Mouse (Mus musculus) midbrain, embryonic 15.5 days (tissue): ENCODE measurements around the gene Gm20388. TPM values are rescaled to one million over a fixed set of nuclear protein-coding genes. Genes with fewer than 3 reads are reported as not detected.

Experiments used
- ATAC-seq: fragments of 200-750 bp; cut with Nextera tagmentation; replicated peaks from 2 replicates; pipeline ENCODE4 v1.8.0; 2017; ENCODE audit warnings: moderate TSS enrichment
- H3K27ac ChIP-seq: fragments of 300-500 bp; sonication (generic); 2 replicates; pipeline ENCODE4 v1.5.1; 2015; ENCODE audit warnings: mild to moderate bottlenecking, inconsistent platforms
- H3K27me3 ChIP-seq: fragments of 300-500 bp; sonication (generic); replicated peaks from 2 replicates; pipeline ENCODE4 v1.6.1; 2015; ENCODE audit warnings: inconsistent platforms
- H3K36me3 ChIP-seq: fragments of 300-500 bp; sonication (generic); replicated peaks from 2 replicates; pipeline ENCODE4 v1.6.1; 2015; ENCODE audit warnings: inconsistent platforms
- H3K4me1 ChIP-seq: fragments of 300-500 bp; sonication (generic); 2 replicates; pipeline ENCODE4 v1.6.1; 2015; ENCODE audit warnings: inconsistent platforms
- H3K4me2 ChIP-seq: fragments of 300-500 bp; sonication (generic); 2 replicates; pipeline ENCODE4 v1.6.1; 2015; ENCODE audit warnings: inconsistent platforms, mild to moderate bottlenecking, moderate library complexity
- H3K4me3 ChIP-seq: fragments of 300-500 bp; sonication (generic); 2 replicates; pipeline ENCODE4 v1.5.1; 2015; ENCODE audit warnings: mild to moderate bottlenecking, inconsistent platforms
- H3K9ac ChIP-seq: fragments of 300-500 bp; sonication (generic); 2 replicates; pipeline ENCODE4 v1.6.1; 2015; ENCODE audit warnings: mild to moderate bottlenecking, inconsistent platforms
- H3K9me3 ChIP-seq: fragments of 300-500 bp; sonication (generic); 2 replicates; pipeline ENCODE4 v1.6.1; 2016; ENCODE audit warnings: inconsistent platforms
- WGBS: fragments of 180-500 bp; shearing (Covaris S2); methylation state at CpG from one replicate; pipeline ENCODE4 v1.1.7; 2015; ENCODE audit warnings: mixed read lengths; 5-methylcytosine and 5-hydroxymethylcytosine counted together
- polyA plus RNA-seq: library from polyadenylated mRNA; unstranded; fragments of >200 nt; fragmentation: Nextera tagmentation; extraction: Ambion mirVana; gene quantifications from 2 replicates; pipeline ENCODE4 v1.2.1, GENCODE M21; 2015

The Gm20388 gene
- polyA plus RNA-seq, 1 experiment from 2014 or later = 5.6 TPM

DNA sequence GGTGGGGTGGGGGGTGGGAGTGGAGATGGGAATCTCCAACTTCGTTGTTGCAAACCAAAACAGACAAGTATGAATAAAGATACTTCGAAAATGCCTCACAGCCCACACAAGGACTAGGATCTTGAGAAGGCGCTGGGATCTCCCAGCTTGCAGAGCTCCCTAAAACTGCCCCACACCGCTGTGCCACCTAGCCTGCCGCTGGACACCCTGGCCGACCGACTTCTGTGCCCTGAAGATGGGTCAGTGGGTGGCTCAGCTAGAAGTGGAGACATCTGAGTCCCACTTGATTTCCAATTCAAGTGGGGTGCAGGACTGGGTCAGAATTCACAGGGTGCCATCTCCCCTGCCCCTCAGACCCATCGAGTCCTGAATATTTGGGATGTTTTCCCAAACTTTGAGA lies 1211.1 kb downstream of the Gm20388 start:
- Histone ChIP-seq H3K4me2 (no peak overlapping the region), H3K27me3 (peaks cover 94% of the 10 kb centered on the region), H3K27ac (no peak overlapping the region), H3K4me1 (peaks cover 11% of the 10 kb centered on the region; the same call in 1 of the 2 replicates), H3K4me3 (no peak overlapping the region), H3K36me3 (no peaks in the 10 kb centered on the region), H3K9ac (no peak overlapping the region), H3K9me3 (no peaks in the 10 kb centered on the region)
- 10% methylated on average over 8 of the region's 8 CpGs for WGBS
- no peak for ATAC-seq

DNA sequence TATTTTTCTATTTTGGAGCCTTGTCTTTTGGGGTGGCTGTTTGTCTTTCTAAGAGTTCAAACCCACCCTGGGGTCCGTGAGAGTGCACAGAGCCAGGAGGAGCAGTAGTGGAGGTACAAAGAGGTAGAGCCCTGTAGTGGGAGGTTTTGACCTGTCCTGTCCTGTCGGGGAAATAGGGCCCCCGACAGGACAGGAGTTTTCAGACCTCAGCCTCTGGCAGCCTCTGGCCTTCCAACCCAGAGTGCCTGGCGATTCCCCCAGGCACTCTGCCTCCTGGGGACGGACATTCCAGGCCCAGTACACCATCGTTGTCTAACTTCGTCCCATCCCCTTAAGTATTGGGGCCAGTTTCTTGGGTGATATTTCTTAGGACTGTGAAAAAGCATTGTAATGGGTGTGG lies 1211.7 kb downstream of the Gm20388 start:
- Histone ChIP-seq H3K36me3 (no peaks in the 10 kb centered on the region), H3K27ac (no peak overlapping the region), H3K27me3 (peaks cover 93% of the 10 kb centered on the region), H3K4me3 (no peak overlapping the region), H3K4me1 (peaks cover 6% of the 10 kb centered on the region; the same call in 1 of the 2 replicates), H3K9ac (no peak overlapping the region), H3K9me3 (no peaks in the 10 kb centered on the region), H3K4me2 (no peak overlapping the region)
- ATAC-seq = no peak
- 2% methylated on average over 7 of the region's 7 CpGs for whole genome bisulfite sequencing

DNA sequence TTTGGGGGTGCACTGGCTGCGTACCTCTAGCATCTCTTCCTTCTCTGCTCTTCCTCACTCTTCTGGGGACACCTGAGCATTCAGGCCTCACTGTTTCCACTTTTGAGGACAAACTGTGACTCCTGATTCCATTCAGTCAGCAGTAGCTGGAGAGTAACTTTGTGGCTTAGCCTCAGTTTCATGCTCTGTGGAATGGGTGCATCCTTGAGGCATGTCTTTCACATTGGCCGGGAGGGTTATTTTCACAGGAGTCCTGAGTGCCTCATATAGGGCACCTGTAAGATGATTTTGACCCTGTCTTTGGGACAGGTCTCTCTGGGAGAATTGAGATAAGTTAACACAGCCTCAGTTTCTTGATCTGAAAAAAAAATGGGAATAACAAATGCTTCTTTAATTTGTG lies 1212.5 kb downstream of the Gm20388 start:
- Histone ChIP-seq H3K9ac (no peak overlapping the region), H3K27me3 (peaks cover 92% of the 10 kb centered on the region), H3K4me2 (no peak overlapping the region), H3K4me1 (peaks cover 6% of the 10 kb centered on the region), H3K9me3 (no peaks in the 10 kb centered on the region), H3K27ac (no peak overlapping the region), H3K4me3 (no peak overlapping the region), H3K36me3 (no peaks in the 10 kb centered on the region)
- 42% methylated on average over 2 of the region's 2 CpGs for WGBS
- no peak for ATAC-seq

DNA sequence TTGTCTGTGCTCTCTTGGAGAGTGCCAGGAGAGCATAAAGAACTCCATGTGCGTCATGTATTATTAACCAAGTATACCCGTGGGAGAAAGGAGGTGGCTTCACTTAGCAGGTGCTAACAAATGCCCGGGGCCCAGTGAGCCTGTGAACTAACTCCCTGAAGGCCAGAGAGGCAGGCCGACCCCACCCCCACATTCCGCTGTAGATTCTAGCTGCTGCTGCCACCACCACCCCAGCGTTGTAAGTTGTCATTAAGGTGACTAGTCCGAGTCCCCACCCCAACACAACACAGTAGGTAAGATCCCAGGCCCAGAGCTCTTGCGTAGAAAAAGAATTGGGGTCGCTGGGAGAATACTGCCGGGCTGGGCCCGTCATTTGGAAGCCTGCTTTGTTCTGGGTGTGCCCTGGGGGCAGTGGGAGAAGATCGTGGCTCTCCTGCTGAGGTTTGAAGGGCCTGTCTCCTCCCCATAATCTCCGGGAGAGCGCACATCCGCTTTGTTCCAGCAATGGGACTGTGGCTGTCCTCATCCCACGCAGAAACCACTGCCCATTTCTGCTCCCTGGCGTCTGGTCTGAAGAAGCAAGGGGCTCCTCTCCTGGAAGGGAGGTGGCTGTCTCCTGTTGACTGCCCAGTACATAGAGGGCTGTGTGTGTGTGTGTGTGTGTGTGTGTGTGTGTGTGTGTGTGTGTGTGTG lies 1214.1 kb downstream of the Gm20388 start:
- Histone ChIP-seq H3K9me3 (no peaks in the 10 kb centered on the region), H3K9ac (no peak overlapping the region), H3K4me1 (peaks cover 18% of the 10 kb centered on the region), H3K27me3 (peaks cover 97% of the 10 kb centered on the region), H3K4me2 (no peak overlapping the region), H3K27ac (no peak overlapping the region), H3K36me3 (no peaks in the 10 kb centered on the region), H3K4me3 (no peak overlapping the region)
- ATAC-seq = no peak
- 3% methylated on average over 17 of the region's 17 CpGs for WGBS

DNA sequence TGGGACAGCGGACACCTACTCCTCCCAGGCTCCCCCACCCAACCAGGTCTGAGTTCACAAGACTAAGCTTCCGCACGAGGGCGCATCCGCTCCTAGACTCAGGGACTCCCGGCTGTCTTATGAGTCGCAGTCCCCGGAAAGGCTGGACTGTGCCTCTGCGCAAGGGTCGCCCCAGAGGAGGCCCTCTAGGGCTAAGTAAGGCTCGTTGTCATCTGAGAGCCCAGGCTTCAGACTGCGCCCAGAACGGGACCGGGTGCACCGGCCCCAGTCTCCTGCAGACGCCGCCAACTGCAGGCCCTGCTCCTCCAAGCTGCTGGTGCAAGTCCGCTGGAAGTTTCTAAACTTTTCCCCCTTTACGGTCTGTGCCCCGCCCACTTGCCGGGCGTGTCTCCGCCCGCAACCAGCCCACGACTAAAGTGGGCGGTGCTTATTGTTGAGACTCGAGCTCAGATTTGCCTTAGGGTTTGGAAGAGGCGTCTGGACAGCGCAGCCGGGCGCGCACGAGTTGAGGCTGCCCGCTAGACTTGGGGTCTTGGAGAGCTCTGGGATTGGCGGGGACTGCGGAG lies 1214.8 kb downstream of the Gm20388 start:
- Histone ChIP-seq H3K9ac (no peak overlapping the region), H3K27me3 (peaks cover 97% of the 10 kb centered on the region), H3K9me3 (no peaks in the 10 kb centered on the region), H3K4me1 (peaks cover 18% of the 10 kb centered on the region), H3K4me2 (peak overlapping the region; percentile 33), H3K27ac (no peak overlapping the region), H3K4me3 (peak overlapping the region; percentile 2; the same call in 1 of the 2 replicates), H3K36me3 (no peaks in the 10 kb centered on the region)
- WGBS = under 1% methylated on average over 35 of the region's 36 CpGs
- 0 out of 2 replicates have a peak, but pooled peaks have one; percentile 42 for ATAC-seq

DNA sequence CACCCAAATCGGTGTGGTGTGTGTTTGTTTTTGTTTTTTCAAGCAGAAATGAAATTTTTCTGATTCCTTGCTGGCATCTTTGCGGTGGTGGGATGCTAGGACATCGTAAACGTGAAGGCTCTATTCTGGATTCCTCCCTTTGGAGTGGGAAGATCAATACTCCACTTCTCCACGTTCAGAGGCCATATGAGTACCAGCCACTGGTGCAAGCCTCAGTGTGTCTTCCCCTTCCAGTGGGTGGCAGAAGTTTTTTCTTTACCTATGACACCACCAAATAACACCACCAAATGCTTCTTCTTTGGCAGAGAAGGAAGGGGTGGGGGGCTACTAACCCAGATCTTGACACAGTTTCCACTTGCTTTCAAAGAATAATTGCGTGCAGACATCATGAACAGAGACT lies 1215.5 kb downstream of the Gm20388 start:
- no peak for ATAC-seq
- Histone ChIP-seq H3K36me3 (no peaks in the 10 kb centered on the region), H3K4me3 (no peak overlapping the region), H3K4me2 (no peak overlapping the region), H3K9me3 (no peaks in the 10 kb centered on the region), H3K27me3 (peaks cover 97% of the 10 kb centered on the region), H3K4me1 (peaks cover 18% of the 10 kb centered on the region), H3K27ac (no peak overlapping the region), H3K9ac (no peak overlapping the region)
- 6% methylated on average over 6 of the region's 6 CpGs for WGBS

DNA sequence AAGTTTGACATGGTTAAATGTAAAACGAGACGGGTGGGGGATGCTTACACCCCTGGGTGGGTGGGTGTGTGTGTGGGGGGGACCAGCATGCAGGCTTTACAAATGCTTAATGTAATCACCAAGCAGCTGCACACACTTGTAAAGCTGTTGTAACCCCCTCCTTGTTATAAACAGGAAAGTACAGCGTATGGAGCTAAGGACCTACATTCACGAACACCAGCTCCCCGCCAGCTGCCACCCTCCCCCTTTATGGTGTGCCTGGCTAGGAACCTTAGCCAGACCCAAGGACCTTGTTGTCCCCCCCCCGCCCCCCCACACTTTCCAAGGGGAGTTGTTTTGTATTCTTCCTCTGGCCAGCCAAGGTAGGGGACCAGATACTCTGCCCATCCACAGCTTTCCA lies 1216.1 kb downstream of the Gm20388 start:
- WGBS = 2% methylated on average over 6 of the region's 6 CpGs
- H3K9ac ChIP-seq = no peak overlapping the region
- no peak overlapping the region for H3K27ac ChIP-seq
- no peaks in the 10 kb centered on the region for H3K36me3 ChIP-seq
- peaks cover 18% of the 10 kb centered on the region for H3K4me1 ChIP-seq
- no peak overlapping the region for H3K4me2 ChIP-seq
- no peak overlapping the region for H3K4me3 ChIP-seq
- H3K27me3 ChIP-seq = peaks cover 95% of the 10 kb centered on the region
- no peak for ATAC-seq
- H3K9me3 ChIP-seq = no peaks in the 10 kb centered on the region

DNA sequence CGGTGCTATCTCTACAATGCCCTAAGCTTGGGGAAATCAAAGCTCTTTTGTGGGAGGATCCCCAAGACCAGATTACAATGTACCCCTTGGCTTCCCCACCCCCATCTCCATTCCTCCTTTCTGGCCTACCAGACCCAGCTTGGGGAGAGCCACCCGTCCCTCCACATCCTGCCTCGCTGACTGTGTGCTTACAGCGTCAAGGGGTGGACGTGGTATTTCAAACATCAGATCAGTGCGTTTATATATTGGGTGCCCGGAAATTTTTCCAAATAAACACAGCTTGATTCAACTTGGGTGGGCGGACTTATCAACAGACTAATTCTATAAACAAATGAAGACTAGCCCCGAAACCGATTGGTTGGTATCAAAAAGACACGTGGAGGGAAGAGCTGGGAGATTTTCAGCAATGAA lies 1216.7 kb downstream of the Gm20388 start:
- no peaks in the 10 kb centered on the region for H3K36me3 ChIP-seq

DNA sequence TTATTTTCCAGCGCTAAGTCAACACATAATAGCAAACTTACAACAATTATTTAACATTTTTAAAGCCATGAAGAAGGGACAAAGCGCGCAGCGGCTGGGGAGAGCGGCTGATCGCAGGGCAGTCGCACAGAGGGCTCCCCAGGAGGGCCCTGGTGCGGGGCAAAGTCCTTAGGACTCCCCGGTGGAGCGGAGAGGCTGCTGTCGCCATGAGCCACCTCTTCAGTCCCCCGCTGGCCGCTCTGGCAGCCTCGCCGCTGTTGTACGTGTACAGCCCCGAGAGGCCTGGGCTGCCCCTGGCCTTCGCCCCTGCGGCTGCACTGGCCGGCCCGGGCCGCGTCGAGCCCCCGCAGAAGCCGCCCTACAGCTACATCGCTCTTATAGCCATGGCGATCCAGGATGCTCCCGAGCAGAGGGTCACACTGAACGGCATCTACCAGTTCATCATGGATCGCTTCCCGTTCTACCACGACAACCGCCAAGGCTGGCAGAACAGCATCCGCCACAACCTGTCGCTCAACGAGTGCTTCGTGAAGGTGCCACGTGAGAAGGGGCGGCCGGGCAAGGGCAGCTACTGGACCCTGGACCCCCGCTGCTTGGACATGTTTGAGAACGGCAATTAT lies 1217.2 kb downstream of the Gm20388 start, which contains the start of gene Foxl1:
TSS of gene Foxl1 (plus strand) at position 185 of the 620 bp plus-strand sequence.
- Histone ChIP-seq H3K4me3 (peak within 1 kb of the TSS; percentile 18), H3K36me3 (no peaks in the 10 kb centered on the region), H3K27me3 (peaks cover 92% of the 10 kb centered on the region), H3K4me2 (peak within 1 kb of the TSS; percentile 29), H3K9ac (no peak within 1 kb of the TSS; the same call in 1 of the 2 replicates), H3K9me3 (no peaks in the 10 kb centered on the region), H3K27ac (no peak within 1 kb of the TSS), H3K4me1 (peaks cover 18% of the 10 kb centered on the region)
- no peak for ATAC-seq
- 1% methylated on average over 43 of the region's 43 CpGs for WGBS

More for the DNA sequence above, 1216.7 kb downstream of the Gm20388 start:
- peaks cover 95% of the 10 kb centered on the region for H3K27me3 ChIP-seq
- no peak for ATAC-seq
- H3K9ac ChIP-seq = no peak overlapping the region
- H3K9me3 ChIP-seq = no peaks in the 10 kb centered on the region
- WGBS = 3% methylated on average over 11 of the region's 11 CpGs
- no peak overlapping the region for H3K27ac ChIP-seq
- no peak overlapping the region for H3K4me2 ChIP-seq
- peaks cover 18% of the 10 kb centered on the region for H3K4me1 ChIP-seq
- H3K4me3 ChIP-seq = no peak overlapping the region

DNA sequence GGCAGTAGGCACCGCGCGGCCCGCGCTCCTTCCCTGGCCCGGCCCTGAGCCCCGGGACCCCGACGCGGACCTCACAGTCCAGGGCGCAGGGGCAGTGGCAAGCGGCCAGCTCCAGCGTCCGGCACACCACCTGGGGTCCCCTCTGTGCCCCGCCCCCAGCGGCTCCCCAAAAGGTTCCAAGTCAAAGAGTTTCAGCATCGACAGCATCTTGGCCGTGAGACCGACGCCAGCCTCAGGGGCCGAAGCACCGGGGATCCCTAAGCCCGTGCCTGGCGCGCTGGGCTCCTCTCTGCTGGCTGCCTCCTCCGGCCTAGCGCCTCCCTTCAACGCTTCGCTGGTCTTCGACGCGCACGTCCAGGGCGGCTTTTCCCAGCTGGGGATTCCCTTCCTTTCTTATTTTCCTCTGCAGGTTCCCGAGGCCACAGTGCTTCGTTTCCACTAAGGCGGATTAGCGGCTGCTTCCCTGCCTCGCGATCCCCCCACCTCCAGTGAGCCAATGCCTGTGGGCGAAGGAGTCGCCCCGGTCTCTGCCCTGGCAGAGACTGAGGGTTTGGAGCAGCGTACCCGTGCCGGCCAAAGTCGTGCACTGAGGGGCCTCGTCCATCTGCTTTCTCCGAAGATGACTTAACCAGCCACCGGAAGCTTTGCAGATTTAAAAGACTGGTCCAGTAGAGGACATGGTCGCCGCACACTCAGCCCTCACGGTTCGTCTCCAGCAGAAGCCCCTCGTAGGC lies 1218.1 kb downstream of the Gm20388 start:
- 1% methylated on average over 54 of the region's 55 CpGs for WGBS
- Histone ChIP-seq H3K27ac (no peak overlapping the region), H3K4me3 (peak overlapping the region; percentile 18), H3K36me3 (no peaks in the 10 kb centered on the region), H3K9me3 (no peaks in the 10 kb centered on the region), H3K4me1 (peaks cover 18% of the 10 kb centered on the region), H3K9ac (no peak overlapping the region; the same call in 1 of the 2 replicates), H3K4me2 (peak overlapping the region; percentile 29), H3K27me3 (peaks cover 84% of the 10 kb centered on the region)
- no peak for ATAC-seq

DNA sequence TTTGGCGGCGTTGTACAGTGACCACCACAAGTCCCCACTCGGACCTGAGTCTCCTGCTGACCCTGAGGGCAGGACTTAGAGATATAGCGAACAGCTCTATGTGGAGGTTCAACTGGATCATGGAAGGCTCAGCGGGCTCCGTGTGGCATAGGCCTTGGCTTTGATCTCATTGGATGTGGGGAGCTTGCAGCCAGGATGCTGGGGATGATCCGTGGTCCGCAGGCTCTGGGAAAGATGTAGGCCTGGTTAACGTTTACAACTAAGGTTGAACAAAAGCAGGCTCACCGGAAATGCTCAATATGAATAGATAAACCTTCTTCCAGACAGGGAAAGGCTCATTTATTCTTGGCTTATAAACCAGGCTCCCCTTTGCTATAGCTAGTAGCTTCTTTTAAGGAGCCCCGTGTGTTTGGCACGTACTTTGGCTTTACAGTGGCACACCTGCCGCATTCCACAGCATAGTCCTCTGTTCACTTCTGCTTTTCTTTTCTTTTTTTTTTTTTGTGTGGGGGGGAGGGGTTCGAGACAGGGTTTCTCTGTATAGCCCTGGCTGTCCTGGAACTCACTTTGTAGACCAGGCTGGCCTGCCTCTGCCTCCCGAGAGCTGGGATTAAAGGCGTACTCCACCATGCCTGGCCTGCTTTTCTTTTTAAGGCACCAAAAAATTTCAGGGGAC lies 1218.8 kb downstream of the Gm20388 start:
- no peak overlapping the region for H3K9ac ChIP-seq
- WGBS = 13% methylated on average over 16 of the region's 16 CpGs
- H3K27me3 ChIP-seq = peaks cover 82% of the 10 kb centered on the region
- H3K27ac ChIP-seq = no peak overlapping the region
- H3K4me2 ChIP-seq = no peak overlapping the region
- peaks cover 18% of the 10 kb centered on the region for H3K4me1 ChIP-seq
- H3K4me3 ChIP-seq = no peak overlapping the region
- ATAC-seq = no peak
- no peaks in the 10 kb centered on the region for H3K36me3 ChIP-seq
- H3K9me3 ChIP-seq = no peaks in the 10 kb centered on the region

DNA sequence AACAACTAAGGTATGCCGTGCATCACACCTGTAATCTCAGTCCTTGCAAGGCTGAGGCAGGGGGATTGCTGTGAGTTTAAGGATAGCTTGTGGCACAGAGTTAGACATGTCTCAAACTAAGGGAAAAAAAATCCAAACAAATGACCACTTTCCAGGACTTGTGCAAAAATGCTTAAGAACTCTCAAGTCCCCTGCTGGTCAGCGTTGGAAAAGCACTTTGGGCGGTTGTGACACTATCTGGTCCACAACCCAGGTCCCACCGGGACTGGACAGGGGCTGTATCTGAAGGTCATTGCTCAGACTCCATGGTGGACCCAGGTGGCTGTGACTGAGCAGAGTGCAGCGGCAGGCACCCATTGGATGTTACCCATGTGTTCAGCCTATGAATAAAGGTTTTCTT lies 1219.9 kb downstream of the Gm20388 start:
- 30% methylated on average over 5 of the region's 5 CpGs for WGBS
- H3K4me3 ChIP-seq = no peak overlapping the region

More for the DNA sequence above, 1219.9 kb downstream of the Gm20388 start:
- Histone ChIP-seq H3K4me2 (no peak overlapping the region), H3K27ac (no peak overlapping the region), H3K9me3 (no peaks in the 10 kb centered on the region), H3K4me1 (peaks cover 18% of the 10 kb centered on the region), H3K27me3 (peaks cover 71% of the 10 kb centered on the region), H3K36me3 (no peaks in the 10 kb centered on the region), H3K9ac (no peak overlapping the region)
- ATAC-seq = no peak
